Mouse (Mus musculus): ENCODE measurements at regions not wholly inside any gene's neighbourhood (a gene's known extent, or its start where the extent isn't known, plus 50 kb on each side); places are given as distances from the start of the nearest gene placed in this dataset.

DNA sequence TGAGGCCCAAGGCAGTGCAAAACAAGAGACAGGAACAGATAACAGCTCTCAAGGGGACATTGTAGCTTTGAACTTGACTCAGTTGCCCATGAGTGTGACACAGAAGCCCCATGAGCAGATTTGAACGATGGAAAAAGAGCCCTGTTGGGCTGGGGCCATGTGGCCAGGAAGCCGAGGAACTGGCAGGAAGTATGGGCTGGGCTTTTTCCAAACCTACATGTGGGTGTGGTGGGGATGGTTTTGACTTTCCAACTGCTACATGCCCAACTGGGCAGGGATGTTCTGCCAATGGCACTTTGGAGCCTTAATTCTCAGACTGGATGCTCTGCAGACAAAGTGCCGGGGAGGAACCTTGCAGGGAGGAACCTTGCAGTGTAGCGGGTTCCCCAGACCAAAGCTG lies 211.7 kb upstream of the Lrfn2 start:
- TF ChIP-seq POLR2A (IDR thresholded peaks at IDR 0.05; ENCODE audit: insufficient read length, low read depth) (no peak), MYOD1 (IDR thresholded peaks at IDR 0.05; ENCODE audit: control insufficient read depth in 1 of 3, insufficient read length in 2 of 3, low read depth in 2 of 3) (no peak), TCF12 (IDR thresholded peaks at IDR 0.05; ENCODE audit: insufficient read depth, poor library complexity, severe bottlenecking) (no peak), MAX (IDR thresholded peaks at IDR 0.05; ENCODE audit: low read depth) (no peak)
